28 mouse cellular contexts compared by ENCODE assay signal in genomic region chr8:110530008-110530762, GRCm38 (mm10).
DNase-seq lines count a peak whose midpoint lies in the region; ATAC-seq lines count a peak whose summit lies in the region.
"Had no signal": no experiment of that assay in that cellular context is flagged by ENCODE, and none has a peak within 500 bp of the region (broad histone marks: within the 10 kb centered on the region; RNA-seq: fewer than 3 reads in every experiment).

No protein-coding gene starts in this region.

- peaks cover 7% of the 10 kb centered on the region for H3K4me1 ChIP-seq in lung, embryonic 16.5 days (replicated peaks; ENCODE audit: control insufficient read depth, insufficient read depth, low read length)
- H3K4me1 ChIP-seq in liver, embryonic 13.5 days (replicated peaks): 0 out of 2 replicates have a peak, but pooled peaks cover 4% of the 10 kb centered on the region
- no peaks in the 10 kb centered on the region for H3K4me1 ChIP-seq in midbrain, embryonic 11.5 days (ENCODE audit: control insufficient read depth, insufficient read depth, low read length)
- H3K4me1 ChIP-seq: embryonic facial prominence, embryonic 13.5 days; forebrain, embryonic 10.5 days; forebrain, embryonic 15.5 days; hindbrain, embryonic 13.5 days; limb, embryonic 13.5 days; megakaryocyte, embryonic 14.5 days; midbrain, embryonic 13.5 days had no signal

- 28% methylated on average over 8 of the region's 8 CpGs for WGBS in lung, embryonic 16.5 days
- 54% methylated on average over 8 of the region's 8 CpGs for WGBS in liver, embryonic 13.5 days (ENCODE audit: insufficient replicate concordance)
- 89% methylated on average over 8 of the region's 8 CpGs for WGBS in midbrain, embryonic 11.5 days

- H3K27ac ChIP-seq in lung, embryonic 16.5 days (ENCODE audit: low read length): no peak overlapping the region
- H3K27ac ChIP-seq in liver, embryonic 13.5 days: no peak overlapping the region
- H3K27ac ChIP-seq in midbrain, embryonic 11.5 days (ENCODE audit: low read depth, low read length): no peak overlapping the region
- H3K27ac ChIP-seq: embryonic facial prominence, embryonic 13.5 days; forebrain, embryonic 10.5 days; forebrain, embryonic 15.5 days; hindbrain, embryonic 13.5 days; layer of hippocampus, adult 2 months; limb, embryonic 13.5 days; midbrain, embryonic 13.5 days had no signal

- DNase-seq in kidney, adult 9 months: peak; percentile 3
- DNase-seq in kidney, postnatal 25 days: no peak
- no peak for DNase-seq in lung, postnatal 10 days
- no peak for DNase-seq in liver, embryonic 13.5 days
- DNase-seq in yolk sac, embryonic 10.5 days (ENCODE audit: low spot score): peak; percentile 13
- no peak for DNase-seq in neural tube, embryonic 10.5 days (ENCODE audit: extremely low spot score, low spot score)
- no peak for DNase-seq in midbrain, embryonic 11.5 days (ENCODE audit: low spot score, missing footprints)
- DNase-seq: adrenal gland, postnatal 10 days; cerebellum, adult 9-11 months; gastrocnemius, postnatal 25 days; heart, adult 18-20 months; heart, postnatal 4 days; kidney, adult 18-20 months; lung, adult 2 months; lung, postnatal 4 days; thymus, adult 18-20 months; thymus, postnatal 25 days had no signal

- no peak overlapping the region for H3K4me3 ChIP-seq in lung, embryonic 16.5 days (ENCODE audit: low read length)
- no peak overlapping the region for H3K4me3 ChIP-seq in liver, embryonic 13.5 days (replicated peaks)
- H3K4me3 ChIP-seq in midbrain, embryonic 11.5 days (ENCODE audit: low read depth, low read length): no peak overlapping the region
- H3K4me3 ChIP-seq: embryonic facial prominence, embryonic 13.5 days; forebrain, embryonic 10.5 days; forebrain, embryonic 15.5 days; hindbrain, embryonic 13.5 days; layer of hippocampus, adult 2 months; limb, embryonic 13.5 days; megakaryocyte, embryonic 14.5 days; midbrain, embryonic 13.5 days had no signal

- ATAC-seq in lung, embryonic 16.5 days (ENCODE audit: low read depth): peak; percentile 34; the same call in 1 of the 2 replicates
- ATAC-seq in liver, embryonic 13.5 days (ENCODE audit: low read depth): peak; percentile 41; the same call in 1 of the 2 replicates
- ATAC-seq in midbrain, embryonic 11.5 days (ENCODE audit: low FRiP score): no peak
- ATAC-seq: forebrain, embryonic 15.5 days; midbrain, embryonic 13.5 days; Patski had no signal

- no peaks in the 10 kb centered on the region for H3K27me3 ChIP-seq in lung, embryonic 16.5 days (ENCODE audit: control insufficient read depth, insufficient read depth, low read depth, low read length)
- no peaks in the 10 kb centered on the region for H3K27me3 ChIP-seq in liver, embryonic 13.5 days
- H3K27me3 ChIP-seq in midbrain, embryonic 11.5 days (ENCODE audit: control insufficient read depth, insufficient read depth, low read length): no peaks in the 10 kb centered on the region
- H3K27me3 ChIP-seq: embryonic facial prominence, embryonic 13.5 days; forebrain, embryonic 15.5 days; hindbrain, embryonic 13.5 days; midbrain, embryonic 13.5 days had no signal

- no peaks in the 10 kb centered on the region for H3K36me3 ChIP-seq in lung, embryonic 16.5 days (ENCODE audit: control insufficient read depth, insufficient read depth, low read length)
- H3K36me3 ChIP-seq in liver, embryonic 13.5 days: no peaks in the 10 kb centered on the region
- no peaks in the 10 kb centered on the region for H3K36me3 ChIP-seq in midbrain, embryonic 11.5 days (ENCODE audit: control insufficient read depth, insufficient read depth, low read length)
- H3K36me3 ChIP-seq: embryonic facial prominence, embryonic 13.5 days; forebrain, embryonic 10.5 days; forebrain, embryonic 15.5 days; hindbrain, embryonic 13.5 days; limb, embryonic 13.5 days; midbrain, embryonic 13.5 days had no signal

- H3K9ac ChIP-seq in lung, embryonic 16.5 days (ENCODE audit: low read length): no peak overlapping the region
- no peak overlapping the region for H3K9ac ChIP-seq in liver, embryonic 13.5 days
- no peak overlapping the region for H3K9ac ChIP-seq in midbrain, embryonic 11.5 days (ENCODE audit: low read length)
- H3K9ac ChIP-seq: embryonic facial prominence, embryonic 13.5 days; forebrain, embryonic 15.5 days; hindbrain, embryonic 13.5 days; limb, embryonic 13.5 days; midbrain, embryonic 13.5 days had no signal

- no peak overlapping the region for H3K4me2 ChIP-seq in lung, embryonic 16.5 days (ENCODE audit: low read depth, low read length)
- no peak overlapping the region for H3K4me2 ChIP-seq in liver, embryonic 13.5 days
- H3K4me2 ChIP-seq in midbrain, embryonic 11.5 days: no peak overlapping the region
- H3K4me2 ChIP-seq: embryonic facial prominence, embryonic 13.5 days; forebrain, embryonic 15.5 days; heart, embryonic 11.5 days; hindbrain, embryonic 13.5 days; limb, embryonic 13.5 days; midbrain, embryonic 13.5 days had no signal

- H3K9me3 ChIP-seq in lung, embryonic 16.5 days (ENCODE audit: control insufficient read depth, low read length): no peaks in the 10 kb centered on the region
- H3K9me3 ChIP-seq in liver, embryonic 13.5 days (replicated peaks): no peaks in the 10 kb centered on the region
- H3K9me3 ChIP-seq in midbrain, embryonic 11.5 days (ENCODE audit: control insufficient read depth, low read length): no peaks in the 10 kb centered on the region
- H3K9me3 ChIP-seq: embryonic facial prominence, embryonic 13.5 days; forebrain, embryonic 10.5 days; forebrain, embryonic 15.5 days; hindbrain, embryonic 13.5 days; limb, embryonic 13.5 days; megakaryocyte, embryonic 14.5 days; midbrain, embryonic 13.5 days had no signal

Comparison
In these comparisons a context has a peak if more than half of its experiments do, and no peak if none do; other contexts are left out.
1. DNase-seq: peak in kidney, adult 9 months (single experiment) and yolk sac, embryonic 10.5 days (single experiment); none in kidney, postnatal 25 days (0 of 2), lung, postnatal 10 days (single experiment), liver, embryonic 13.5 days (single experiment), neural tube, embryonic 10.5 days (single experiment) and midbrain, embryonic 11.5 days (single experiment).